Mouse (Mus musculus) cerebellum, adult 2 months (tissue): ENCODE measurements around the gene Irf2bpl.

ENCODE experiments used
- CTCF ChIP-seq: fragments of 200-500 bp; IDR thresholded peaks from 2 replicates; pipeline ENCODE4 v1.5.1; 2011; ENCODE audit warnings: low read depth, mild to moderate bottlenecking, control low read depth, low read length, moderate library complexity, borderline replicate concordance; ENCODE audit not compliant: insufficient read depth
- POLR2A ChIP-seq: fragments of 200-500 bp; IDR thresholded peaks from 2 replicates; pipeline ENCODE4 v1.6.1; 2011; ENCODE audit warnings: low read length, control low read depth, borderline replicate concordance; ENCODE audit not compliant: insufficient read depth

DNA sequence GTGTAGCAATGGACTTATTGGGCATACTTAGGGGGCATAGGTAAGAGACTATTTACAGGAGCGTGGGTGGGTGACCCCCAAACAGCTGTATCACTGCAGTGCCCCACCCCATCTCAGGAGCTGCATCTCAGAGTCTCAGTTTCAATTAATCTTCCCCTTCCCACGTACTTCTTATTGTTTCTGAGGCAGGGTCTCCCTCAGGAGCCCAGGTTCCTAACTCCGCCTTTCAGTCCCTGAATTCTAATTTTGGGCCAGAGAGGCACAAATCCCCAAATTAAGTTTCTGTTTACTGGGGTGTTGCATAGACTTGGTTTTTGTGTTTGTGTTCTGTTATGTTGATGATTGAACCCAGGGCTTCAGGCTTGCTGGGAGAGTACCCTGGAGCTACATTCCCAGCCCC lies 13.8 kb upstream of the Irf2bpl start:
- TF ChIP-seq CTCF: no peak
- no peak for TF ChIP-seq POLR2A
